16 mouse cellular contexts compared by ENCODE assay signal in genomic region chr14:101834109-101834508, GRCm38 (mm10).
"Had no signal": no experiment of that assay in that cellular context is flagged by ENCODE, and none has a peak within 500 bp of the region (broad histone marks: within the 10 kb centered on the region; RNA-seq: fewer than 3 reads in every experiment).

No protein-coding gene starts in this region.

- H3K27me3 ChIP-seq: intestine, embryonic 15.5 days; liver, embryonic 15.5 days; midbrain, embryonic 15.5 days; neural tube, embryonic 12.5 days; stomach, embryonic 15.5 days had no signal

- H3K9me3 ChIP-seq: intestine, embryonic 15.5 days; limb, embryonic 10.5 days; liver, embryonic 15.5 days; megakaryocyte, embryonic 14.5 days; midbrain, embryonic 15.5 days; neural tube, embryonic 12.5 days; stomach, embryonic 15.5 days had no signal

- H3K27ac ChIP-seq: intestine, embryonic 15.5 days; limb, embryonic 10.5 days; liver, embryonic 15.5 days; macrophage; midbrain, embryonic 15.5 days; neural tube, embryonic 12.5 days; stomach, embryonic 15.5 days had no signal

- H3K4me2 ChIP-seq: intestine, embryonic 15.5 days; liver, embryonic 11.5 days; liver, embryonic 15.5 days; midbrain, embryonic 11.5 days; midbrain, embryonic 15.5 days; neural tube, embryonic 12.5 days; stomach, embryonic 15.5 days had no signal

- H3K36me3 ChIP-seq: intestine, embryonic 15.5 days; limb, embryonic 10.5 days; liver, embryonic 15.5 days; midbrain, embryonic 15.5 days; neural tube, embryonic 12.5 days; stomach, embryonic 15.5 days had no signal

- H3K4me1 ChIP-seq: intestine, embryonic 15.5 days; megakaryocyte, embryonic 14.5 days; neural tube, embryonic 12.5 days had no signal

- H3K4me3 ChIP-seq: intestine, embryonic 15.5 days; limb, embryonic 10.5 days; liver, embryonic 15.5 days; megakaryocyte, embryonic 14.5 days; midbrain, embryonic 15.5 days; neural tube, embryonic 12.5 days; stomach, embryonic 15.5 days had no signal

- ATAC-seq: intestine, embryonic 15.5 days; midbrain, embryonic 15.5 days had no signal

- H3K9ac ChIP-seq: intestine, embryonic 15.5 days; liver, embryonic 15.5 days; midbrain, embryonic 15.5 days; neural tube, embryonic 12.5 days; stomach, embryonic 15.5 days had no signal

- DNase-seq: kidney, postnatal 25 days; layer of hippocampus, adult 9-11 months; lung, adult 2 months; lung, postnatal 10 days; right cerebral cortex, postnatal 4 days; thymus, postnatal 36 days had no signal
